Mouse (Mus musculus): ENCODE measurements around the gene Cldn10. TPM values are rescaled to one million over a fixed set of nuclear protein-coding genes. Genes with fewer than 3 reads are reported as not detected.

The Cldn10 gene
- polyA plus RNA-seq, 1 experiment from 2014 or later: 72.3 TPM

- H3K4me2 ChIP-seq: no peak overlapping the region
- H3K4me3 ChIP-seq: no peak overlapping the region
- no peak overlapping the region for H3K9ac ChIP-seq
- ATAC-seq (ENCODE audit: borderline replicate concordance, extremely low read depth, low FRiP score, low TSS enrichment): no peak
- no peaks in the 10 kb centered on the region for H3K27me3 ChIP-seq
- WGBS: 48% methylated on average over 4 of the region's 4 CpGs
- H3K36me3 ChIP-seq: no peaks in the 10 kb centered on the region
- H3K27ac ChIP-seq: no peak overlapping the region
- H3K9me3 ChIP-seq: no peaks in the 10 kb centered on the region
- peaks cover 13% of the 10 kb centered on the region; the same call in 1 of the 2 replicates for H3K4me1 ChIP-seq
These were observed 43.9 kb downstream of the Cldn10 start for GRCm38 (mm10) chr14:118831597-118831996.

DNA sequence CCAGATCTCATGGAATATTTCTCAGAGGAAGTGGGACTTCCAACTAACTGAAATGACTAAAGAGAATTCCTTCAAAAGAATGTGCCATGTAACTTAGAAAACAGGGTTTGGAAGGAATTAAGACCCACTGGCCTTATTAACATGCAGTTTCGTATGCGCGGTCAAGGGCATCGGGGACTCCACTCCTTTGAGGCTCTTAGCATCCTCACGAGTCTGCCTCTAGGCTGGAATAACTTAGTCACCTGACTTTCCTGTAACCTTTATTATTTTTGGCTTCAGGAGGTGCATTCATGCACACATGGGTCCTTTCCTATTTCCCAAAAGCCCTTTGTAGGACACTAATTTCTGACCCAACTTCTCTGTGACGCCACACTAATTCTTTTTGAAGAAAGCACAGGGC, 45.5 kb downstream of the Cldn10 start:
- WGBS: 87% methylated on average over 6 of the region's 6 CpGs
- no peaks in the 10 kb centered on the region for H3K9me3 ChIP-seq
- H3K27ac ChIP-seq: no peak overlapping the region
- no peak overlapping the region for H3K9ac ChIP-seq
- ATAC-seq (ENCODE audit: borderline replicate concordance, extremely low read depth, low FRiP score, low TSS enrichment): no peak
- no peak overlapping the region for H3K4me2 ChIP-seq
- H3K27me3 ChIP-seq: no peaks in the 10 kb centered on the region
- no peaks in the 10 kb centered on the region for H3K36me3 ChIP-seq
- peaks cover 7% of the 10 kb centered on the region; the same call in 1 of the 2 replicates for H3K4me1 ChIP-seq
- H3K4me3 ChIP-seq: no peak overlapping the region

- Histone ChIP-seq H3K4me1 (peaks cover 7% of the 10 kb centered on the region; the same call in 1 of the 2 replicates), H3K4me2 (no peak overlapping the region), H3K27me3 (no peaks in the 10 kb centered on the region), H3K4me3 (no peak overlapping the region), H3K9me3 (no peaks in the 10 kb centered on the region), H3K36me3 (no peaks in the 10 kb centered on the region), H3K27ac (no peak overlapping the region), H3K9ac (no peak overlapping the region)
- ATAC-seq (ENCODE audit: borderline replicate concordance, extremely low read depth, low FRiP score, low TSS enrichment): no peak
- WGBS: 10% methylated on average over 7 of the region's 7 CpGs
These were observed 46.6 kb downstream of the Cldn10 start for GRCm38 (mm10) chr14:118834313-118834712.

DNA sequence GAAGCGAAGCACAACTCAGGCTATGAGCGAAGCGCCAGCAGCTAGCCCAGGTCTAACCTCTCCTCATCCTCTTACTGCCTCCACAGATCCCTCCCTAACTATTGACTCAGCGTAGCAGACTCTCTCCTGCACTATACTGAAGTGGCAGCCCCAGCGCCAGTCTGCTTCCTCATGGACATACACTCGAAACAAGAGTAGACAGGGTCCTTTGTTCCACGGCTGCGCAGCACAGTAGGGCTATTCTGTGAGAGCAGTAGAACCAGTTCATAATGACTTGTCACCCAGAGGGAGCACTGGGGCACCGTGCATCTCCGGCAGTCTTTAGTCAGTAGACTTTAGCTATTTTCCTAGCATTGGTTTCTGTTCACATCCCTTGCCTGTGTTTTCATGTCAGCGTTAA, 48.4 kb downstream of the Cldn10 start:
- Histone ChIP-seq H3K4me1 (peaks cover 7% of the 10 kb centered on the region; the same call in 1 of the 2 replicates), H3K36me3 (no peaks in the 10 kb centered on the region), H3K27ac (peak overlapping the region; percentile 62), H3K9me3 (no peaks in the 10 kb centered on the region), H3K9ac (no peak overlapping the region), H3K27me3 (no peaks in the 10 kb centered on the region), H3K4me2 (no peak overlapping the region), H3K4me3 (no peak overlapping the region)
- 70% methylated on average over 11 of the region's 11 CpGs for WGBS
- ATAC-seq (ENCODE audit: borderline replicate concordance, extremely low read depth, low FRiP score, low TSS enrichment): peak; percentile 81

DNA sequence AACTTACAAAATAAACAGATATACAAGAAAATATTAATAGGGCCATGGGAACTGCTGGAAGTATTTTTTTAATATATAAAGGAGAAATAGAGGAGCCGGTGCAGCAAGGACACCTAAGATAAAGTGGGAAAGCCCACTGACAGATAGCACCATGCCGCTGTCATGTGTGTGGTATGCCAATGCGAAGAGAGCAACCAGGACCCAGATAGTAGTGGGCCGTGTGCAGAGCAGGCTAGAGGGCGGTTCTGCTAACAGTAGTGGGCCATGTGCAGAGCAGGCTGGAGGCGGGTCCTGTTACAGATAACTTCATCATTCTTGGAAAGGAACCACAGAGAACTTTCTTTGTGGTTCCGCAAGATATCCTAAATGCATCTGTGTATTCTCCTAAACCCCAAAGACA, 49.0 kb downstream of the Cldn10 start:
- Histone ChIP-seq H3K9ac (no peak overlapping the region), H3K4me3 (no peak overlapping the region), H3K27ac (peak overlapping the region; percentile 62), H3K9me3 (no peaks in the 10 kb centered on the region), H3K36me3 (no peaks in the 10 kb centered on the region), H3K4me2 (no peak overlapping the region), H3K27me3 (no peaks in the 10 kb centered on the region), H3K4me1 (peaks cover 7% of the 10 kb centered on the region; the same call in 1 of the 2 replicates)
- ATAC-seq (ENCODE audit: borderline replicate concordance, extremely low read depth, low FRiP score, low TSS enrichment): no peak
- WGBS: 80% methylated on average over 7 of the region's 7 CpGs

DNA sequence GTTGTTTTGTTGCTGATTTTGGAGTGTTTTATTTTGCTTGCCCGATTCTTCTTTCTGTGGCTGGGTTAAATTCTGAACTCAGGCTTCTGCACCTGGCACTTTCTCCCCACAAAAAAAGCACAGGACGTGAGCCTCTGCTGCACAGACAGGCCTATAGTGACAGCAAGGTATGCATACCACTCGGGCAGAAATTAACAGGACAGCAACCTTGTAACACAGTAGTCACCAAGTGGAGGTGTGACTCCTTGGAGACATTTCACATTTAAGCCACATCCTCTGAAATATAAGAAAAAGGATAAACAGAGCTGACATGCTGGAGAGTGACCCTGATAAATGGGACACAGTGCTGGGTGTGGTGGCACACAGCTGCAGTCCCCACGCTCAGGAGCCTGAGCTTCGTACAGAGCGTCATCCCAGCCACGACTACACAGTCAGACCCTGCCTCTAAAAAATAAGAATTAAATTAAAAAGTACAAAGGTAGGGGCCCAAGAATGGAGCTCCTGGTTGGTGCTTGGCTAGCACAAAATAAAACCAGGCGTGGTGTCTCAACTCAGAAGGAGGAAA, 50.9 kb downstream of the Cldn10 start:
- 43% methylated on average over 8 of the region's 8 CpGs for WGBS
- ATAC-seq (ENCODE audit: borderline replicate concordance, extremely low read depth, low FRiP score, low TSS enrichment): no peak
- H3K4me1 ChIP-seq: peaks cover 7% of the 10 kb centered on the region; the same call in 1 of the 2 replicates
- no peaks in the 10 kb centered on the region for H3K27me3 ChIP-seq
- no peaks in the 10 kb centered on the region for H3K9me3 ChIP-seq
- no peak overlapping the region for H3K4me3 ChIP-seq
- H3K27ac ChIP-seq: no peak overlapping the region
- no peaks in the 10 kb centered on the region for H3K36me3 ChIP-seq
- no peak overlapping the region for H3K4me2 ChIP-seq
- H3K9ac ChIP-seq: no peak overlapping the region

- H3K9ac ChIP-seq: no peak overlapping the region
- ATAC-seq (ENCODE audit: borderline replicate concordance, extremely low read depth, low FRiP score, low TSS enrichment): no peak
- H3K9me3 ChIP-seq: no peaks in the 10 kb centered on the region
- H3K27me3 ChIP-seq: no peaks in the 10 kb centered on the region
- H3K4me3 ChIP-seq: no peak overlapping the region
- H3K27ac ChIP-seq: no peak overlapping the region
- H3K4me1 ChIP-seq: peaks cover 6% of the 10 kb centered on the region; the same call in 1 of the 2 replicates
- H3K4me2 ChIP-seq: no peak overlapping the region
- H3K36me3 ChIP-seq: no peaks in the 10 kb centered on the region
- 30% methylated on average over 5 of the region's 5 CpGs for WGBS
These were observed 51.7 kb downstream of the Cldn10 start for GRCm38 (mm10) chr14:118839416-118839815.

DNA sequence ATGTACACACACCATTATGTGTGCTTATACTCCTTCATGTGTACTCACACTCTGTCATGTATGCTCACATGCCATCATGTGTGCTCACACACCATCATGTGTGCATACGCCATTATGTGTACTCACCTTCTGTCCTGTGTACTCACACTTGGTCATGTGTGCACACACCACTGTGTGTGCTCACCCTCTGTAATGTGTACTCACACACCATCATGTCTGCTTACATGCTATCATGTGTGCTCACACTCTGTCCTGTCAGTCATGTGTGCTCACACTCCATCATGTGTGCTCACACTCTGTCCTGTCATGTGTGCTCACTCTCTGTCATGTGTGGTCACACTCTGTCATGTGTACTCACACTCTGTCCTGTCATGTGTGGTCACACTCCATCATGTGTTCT, 52.3 kb downstream of the Cldn10 start:
- Histone ChIP-seq H3K4me3 (no peak overlapping the region), H3K27ac (no peak overlapping the region), H3K4me1 (peaks cover 4% of the 10 kb centered on the region; the same call in 1 of the 2 replicates), H3K36me3 (no peaks in the 10 kb centered on the region), H3K9me3 (no peaks in the 10 kb centered on the region), H3K4me2 (no peak overlapping the region), H3K9ac (no peak overlapping the region), H3K27me3 (no peaks in the 10 kb centered on the region)
- no peak for ATAC-seq (ENCODE audit: borderline replicate concordance, extremely low read depth, low FRiP score, low TSS enrichment)
- WGBS: 97% methylated on average over 1 of the region's 1 CpGs

- ATAC-seq (ENCODE audit: borderline replicate concordance, extremely low read depth, low FRiP score, low TSS enrichment): no peak
- no peaks in the 10 kb centered on the region for H3K36me3 ChIP-seq
These were observed 54.6 kb downstream of the Cldn10 start for GRCm38 (mm10) chr14:118842353-118842752.

DNA sequence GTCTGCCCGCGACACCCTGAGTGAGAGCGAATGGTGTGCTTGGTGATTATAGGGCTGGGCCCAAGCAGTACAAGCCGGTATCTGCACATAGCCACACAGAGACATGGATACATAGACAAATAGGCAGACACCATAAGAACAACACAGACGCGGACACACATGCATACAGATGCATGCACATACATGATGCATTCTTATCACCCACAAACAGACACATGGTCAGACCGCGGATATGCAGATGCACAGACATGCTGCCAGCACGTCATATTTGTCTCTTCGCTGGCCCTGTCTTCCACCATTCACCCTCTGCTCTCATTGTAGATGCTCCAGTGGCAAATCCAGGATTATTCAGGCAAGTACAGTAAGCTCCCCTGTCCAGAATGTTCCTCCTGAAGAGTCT, 59.1 kb downstream of the Cldn10 start:
- no peak for ATAC-seq (ENCODE audit: borderline replicate concordance, extremely low read depth, low FRiP score, low TSS enrichment)
- Histone ChIP-seq H3K4me2 (no peak overlapping the region), H3K27ac (peak overlapping the region; percentile 72), H3K9ac (no peak overlapping the region), H3K4me3 (no peak overlapping the region), H3K4me1 (peaks cover 13% of the 10 kb centered on the region; the same call in 1 of the 2 replicates), H3K9me3 (no peaks in the 10 kb centered on the region), H3K36me3 (no peaks in the 10 kb centered on the region), H3K27me3 (no peaks in the 10 kb centered on the region)
- 90% methylated on average over 10 of the region's 10 CpGs for WGBS

More at GRCm38 (mm10) chr14:118842353-118842752, 54.6 kb downstream of the Cldn10 start:
- Histone ChIP-seq H3K4me3 (no peak overlapping the region), H3K4me1 (peaks cover 4% of the 10 kb centered on the region; the same call in 1 of the 2 replicates), H3K9me3 (no peaks in the 10 kb centered on the region), H3K9ac (no peak overlapping the region), H3K4me2 (no peak overlapping the region), H3K27ac (no peak overlapping the region), H3K27me3 (no peaks in the 10 kb centered on the region)
- WGBS: 83% methylated on average over 3 of the region's 3 CpGs

DNA sequence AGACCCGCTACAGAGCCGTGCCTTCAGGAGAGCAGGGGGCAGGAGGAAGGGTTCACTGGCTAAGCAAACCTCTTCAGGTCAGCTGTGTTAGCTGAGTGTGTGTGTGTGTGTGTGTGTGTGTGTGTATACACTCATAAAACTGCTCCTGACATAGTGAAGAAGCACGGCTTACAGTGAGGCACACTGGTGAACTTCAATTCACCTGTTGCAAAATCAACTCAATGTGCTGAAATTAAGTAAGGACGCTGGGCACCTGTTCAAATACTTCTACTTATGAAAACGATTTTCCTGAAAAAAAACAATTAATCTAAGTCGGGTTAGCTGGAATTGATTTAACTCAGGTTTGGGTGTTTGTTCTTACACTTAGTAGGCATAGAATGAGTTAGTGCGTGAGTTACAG, 60.5 kb downstream of the Cldn10 start:
- peak; percentile 78; the same call in 1 of the 2 replicates for ATAC-seq (ENCODE audit: borderline replicate concordance, extremely low read depth, low FRiP score, low TSS enrichment)
- WGBS: 50% methylated on average over 7 of the region's 7 CpGs

GRCm38 (mm10) chr14:118850011-118850695, 62.4 kb downstream of the Cldn10 start:
- H3K4me3 ChIP-seq: no peak overlapping the region

More for the DNA sequence above, 60.5 kb downstream of the Cldn10 start:
- Histone ChIP-seq H3K9me3 (no peaks in the 10 kb centered on the region), H3K27me3 (no peaks in the 10 kb centered on the region), H3K36me3 (no peaks in the 10 kb centered on the region), H3K27ac (peak overlapping the region; percentile 87), H3K4me1 (peaks cover 22% of the 10 kb centered on the region; the same call in 1 of the 2 replicates), H3K9ac (no peak overlapping the region), H3K4me3 (no peak overlapping the region), H3K4me2 (no peak overlapping the region)

More at GRCm38 (mm10) chr14:118850011-118850695, 62.4 kb downstream of the Cldn10 start:
- Histone ChIP-seq H3K4me1 (peaks cover 36% of the 10 kb centered on the region), H3K36me3 (no peaks in the 10 kb centered on the region), H3K9me3 (no peaks in the 10 kb centered on the region), H3K9ac (no peak overlapping the region), H3K27me3 (peaks cover 6% of the 10 kb centered on the region; the same call in 1 of the 2 replicates), H3K27ac (peak overlapping the region; percentile 90), H3K4me2 (peak overlapping the region; percentile 27; the same call in 1 of the 2 replicates)
- ATAC-seq (ENCODE audit: borderline replicate concordance, extremely low read depth, low FRiP score, low TSS enrichment): no peak
- 53% methylated on average over 11 of the region's 11 CpGs for WGBS
